Mouse (Mus musculus): ENCODE data around the gene Pate1. TPM values are rescaled to one million over a fixed set of nuclear protein-coding genes. Genes with fewer than 3 reads are reported as not detected.

Pate1 gene
- not detected for polyA plus RNA-seq (2014; fragmentation: Illumina TruSeq; extraction: RNeasy Lipid Tissue Mini Kit (QIAGEN cat#74804); ENCODE audit: insufficient read depth, low read depth, low replicate concordance)

DNA sequence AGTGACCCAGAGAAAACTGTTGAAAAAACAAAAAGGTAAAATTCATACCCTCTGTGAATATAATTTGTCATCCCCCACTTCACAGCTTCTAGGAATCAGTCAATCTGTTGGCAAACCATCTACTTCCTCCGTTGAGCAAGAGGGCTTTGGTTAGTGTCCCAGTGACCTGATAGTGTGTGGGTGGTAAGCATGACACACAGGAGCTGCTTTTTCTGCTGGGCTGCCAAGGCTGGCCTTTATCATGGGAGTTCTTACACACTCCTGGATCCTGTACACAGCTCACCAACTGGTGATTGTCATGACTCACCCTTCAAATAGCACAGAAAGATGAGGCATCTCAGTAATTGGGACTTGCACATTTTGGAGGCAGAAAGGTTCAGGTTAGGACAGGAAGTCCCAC, at the start of gene Pate1:
Gene Pate1, minus strand, starts transcription at position 378 of the 400 bp plus-strand sequence.

DNA sequence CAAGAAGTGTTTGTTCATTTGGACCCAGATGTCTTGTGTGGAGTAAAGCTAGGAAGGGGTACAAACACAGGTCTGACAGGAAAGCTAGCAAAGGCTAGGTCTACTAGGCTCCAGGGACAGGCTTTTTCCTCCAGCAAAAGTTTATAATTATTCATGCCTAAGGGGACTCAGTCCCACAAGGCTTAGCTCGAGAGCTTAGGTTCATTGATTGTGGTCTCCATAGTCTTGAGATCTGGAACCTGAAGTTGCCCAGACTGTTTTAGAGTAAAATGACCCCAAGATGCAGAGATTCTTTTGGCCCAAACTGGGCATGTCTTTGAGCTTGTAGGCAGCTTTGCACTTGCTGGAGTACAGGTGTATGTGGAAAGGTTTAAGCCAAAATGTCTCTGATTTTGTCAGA, 39.1 kb downstream of the Pate1 start, which contains the start of gene Pate3:
Gene Pate3, minus strand, starts transcription at position 101 of the 400 bp plus-strand sequence.

Other genes with a start within 250 kb of the Pate1 start
- not detected for gene Gm1113, start 169.1 kb downstream of the Pate1 start, polyA plus RNA-seq (2014; fragmentation: Illumina TruSeq; extraction: RNeasy Lipid Tissue Mini Kit (QIAGEN cat#74804); ENCODE audit: insufficient read depth, low read depth, low replicate concordance)
- gene Ddx25, start 128.9 kb downstream of the Pate1 start, polyA plus RNA-seq (2014; fragmentation: Illumina TruSeq; extraction: RNeasy Lipid Tissue Mini Kit (QIAGEN cat#74804); ENCODE audit: insufficient read depth, low read depth, low replicate concordance): 0.04 TPM
- gene Pus3, start 128.8 kb downstream of the Pate1 start, polyA plus RNA-seq (2014; fragmentation: Illumina TruSeq; extraction: RNeasy Lipid Tissue Mini Kit (QIAGEN cat#74804); ENCODE audit: insufficient read depth, low read depth, low replicate concordance): 7.0 TPM
- not detected for gene Pate2, start 117.1 kb downstream of the Pate1 start, polyA plus RNA-seq (2014; fragmentation: Illumina TruSeq; extraction: RNeasy Lipid Tissue Mini Kit (QIAGEN cat#74804); ENCODE audit: insufficient read depth, low read depth, low replicate concordance)
- gene Hyls1, start 117.0 kb downstream of the Pate1 start, polyA plus RNA-seq (2014; fragmentation: Illumina TruSeq; extraction: RNeasy Lipid Tissue Mini Kit (QIAGEN cat#74804); ENCODE audit: insufficient read depth, low read depth, low replicate concordance): 2.5 TPM
- gene Pate4, start 75.4 kb downstream of the Pate1 start, polyA plus RNA-seq (2014; fragmentation: Illumina TruSeq; extraction: RNeasy Lipid Tissue Mini Kit (QIAGEN cat#74804); ENCODE audit: insufficient read depth, low read depth, low replicate concordance): not detected
- not detected for gene Pate3, start 39.2 kb downstream of the Pate1 start, polyA plus RNA-seq (2014; fragmentation: Illumina TruSeq; extraction: RNeasy Lipid Tissue Mini Kit (QIAGEN cat#74804); ENCODE audit: insufficient read depth, low read depth, low replicate concordance)
- not detected for gene Gm17677, start 53.7 kb upstream of the Pate1 start, polyA plus RNA-seq (2014; fragmentation: Illumina TruSeq; extraction: RNeasy Lipid Tissue Mini Kit (QIAGEN cat#74804); ENCODE audit: insufficient read depth, low read depth, low replicate concordance)
- gene Gm17727, start 90.7 kb upstream of the Pate1 start, polyA plus RNA-seq (2014; fragmentation: Illumina TruSeq; extraction: RNeasy Lipid Tissue Mini Kit (QIAGEN cat#74804); ENCODE audit: insufficient read depth, low read depth, low replicate concordance): not detected
- gene Gm27235, start 102.7 kb upstream of the Pate1 start, polyA plus RNA-seq (2014; fragmentation: Illumina TruSeq; extraction: RNeasy Lipid Tissue Mini Kit (QIAGEN cat#74804); ENCODE audit: insufficient read depth, low read depth, low replicate concordance): not detected
- gene D730048I06Rik, start 102.7 kb upstream of the Pate1 start, polyA plus RNA-seq (2014; fragmentation: Illumina TruSeq; extraction: RNeasy Lipid Tissue Mini Kit (QIAGEN cat#74804); ENCODE audit: insufficient read depth, low read depth, low replicate concordance): not detected
- not detected for gene 9230110F15Rik, start 156.8 kb upstream of the Pate1 start, polyA plus RNA-seq (2014; fragmentation: Illumina TruSeq; extraction: RNeasy Lipid Tissue Mini Kit (QIAGEN cat#74804); ENCODE audit: insufficient read depth, low read depth, low replicate concordance)
- gene 9230113P08Rik, start 221.0 kb upstream of the Pate1 start, polyA plus RNA-seq (2014; fragmentation: Illumina TruSeq; extraction: RNeasy Lipid Tissue Mini Kit (QIAGEN cat#74804); ENCODE audit: insufficient read depth, low read depth, low replicate concordance): not detected

All from lung, adult 10 weeks (tissue).